Mouse (Mus musculus) CH12F3 (cell line): Measurements from ENCODE around the gene Spata31d1a.
"Not testable (repeated sequence)": the region's sequence is repeated elsewhere in the genome, so short reads cannot be mapped to it uniquely, and the experiment has no call there.

Experiments
- in situ Hi-C: fragments of 300-500 bp; cut with MboI; formaldehyde crosslinking; loops from 2 replicates; pipeline ENCODE4 v1.14.3; 2020; ENCODE audit warnings: low sequenced_read_pairs

Spata31d1a gene

GRCm38 (mm10) chr13:59710230-59710629 is at the start of gene Spata31d1a:
Spata31d1a (minus strand) TSS chr13:59710330.
- in situ Hi-C loops: no loop called here

- in situ Hi-C loops: no loop called here
These were observed 46.8 kb upstream of the Spata31d1a start for GRCm38 (mm10) chr13:59756906-59757305.

GRCm38 (mm10) chr13:59750310-59750709 is 40.2 kb upstream of the Spata31d1a start:
- in situ Hi-C loops: no loop called here

- in situ Hi-C loops: loop anchor here (25.0 kb wide), 1 partner anchor 309 kb away; no protein-coding TSS in a partner anchor
These were observed 36.6 kb upstream of the Spata31d1a start, which contains the start of gene 1700014D04Rik for GRCm38 (mm10) chr13:59746711-59747110. 1700014D04Rik (minus strand) TSS chr13:59746752.

- in situ Hi-C loops: loop anchor here (25.0 kb wide), 1 partner anchor 309 kb away; no protein-coding TSS in a partner anchor
These were observed 36.0 kb upstream of the Spata31d1a start for GRCm38 (mm10) chr13:59746164-59746563.

GRCm38 (mm10) chr13:59745462-59745861 is 35.3 kb upstream of the Spata31d1a start:
- in situ Hi-C loops: loop anchor here (25.0 kb wide), 1 partner anchor 308 kb away; no protein-coding TSS in a partner anchor

GRCm38 (mm10) chr13:59741697-59742096 is 31.6 kb upstream of the Spata31d1a start:
- in situ Hi-C loops: loop anchor here (25.0 kb wide), 1 partner anchor 304 kb away; no protein-coding TSS in a partner anchor

- in situ Hi-C loops: loop anchor here (25.0 kb wide), 1 partner anchor 304 kb away; no protein-coding TSS in a partner anchor
These were observed 31.0 kb upstream of the Spata31d1a start for GRCm38 (mm10) chr13:59741096-59741495.

- in situ Hi-C loops: loop anchor here (25.0 kb wide), 1 partner anchor 302 kb away; no protein-coding TSS in a partner anchor
These were observed 29.3 kb upstream of the Spata31d1a start for GRCm38 (mm10) chr13:59739397-59739796.

GRCm38 (mm10) chr13:59738455-59738854 is 28.3 kb upstream of the Spata31d1a start:
- in situ Hi-C loops: loop anchor here (25.0 kb wide), 1 partner anchor 301 kb away; no protein-coding TSS in a partner anchor

- in situ Hi-C loops: loop anchor here (25.0 kb wide), 1 partner anchor 298 kb away; no protein-coding TSS in a partner anchor
These were observed 25.1 kb upstream of the Spata31d1a start for GRCm38 (mm10) chr13:59735190-59735589.

- in situ Hi-C loops: loop anchor here (25.0 kb wide), 1 partner anchor 297 kb away; no protein-coding TSS in a partner anchor
These were observed 24.2 kb upstream of the Spata31d1a start for GRCm38 (mm10) chr13:59734347-59734746.

- in situ Hi-C loops: loop anchor here (25.0 kb wide), 1 partner anchor 297 kb away; no protein-coding TSS in a partner anchor
These were observed 23.8 kb upstream of the Spata31d1a start for GRCm38 (mm10) chr13:59733936-59734335.

- in situ Hi-C loops: loop anchor here (25.0 kb wide), 1 partner anchor 294 kb away; no protein-coding TSS in a partner anchor
These were observed 21.5 kb upstream of the Spata31d1a start, which contains the start of gene Spata31d1d for GRCm38 (mm10) chr13:59731652-59732051. Spata31d1d (minus strand) TSS chr13:59731752.

- in situ Hi-C loops: loop anchor here (25.0 kb wide), 1 partner anchor 291 kb away; no protein-coding TSS in a partner anchor
These were observed 18.4 kb upstream of the Spata31d1a start for GRCm38 (mm10) chr13:59728378-59729093.

GRCm38 (mm10) chr13:59726139-59726867 is 16.2 kb upstream of the Spata31d1a start:
- in situ Hi-C loops: loop anchor here (25.0 kb wide), 1 partner anchor 289 kb away; no protein-coding TSS in a partner anchor

GRCm38 (mm10) chr13:59722089-59722488 is 12.0 kb upstream of the Spata31d1a start:
- in situ Hi-C loops: not testable (repeated sequence)

- in situ Hi-C loops: no loop called here
These were observed 9.3 kb upstream of the Spata31d1a start for GRCm38 (mm10) chr13:59719475-59719874.

- in situ Hi-C loops: not testable (repeated sequence)
These were observed 8.8 kb upstream of the Spata31d1a start for GRCm38 (mm10) chr13:59718857-59719440.

- in situ Hi-C loops: no loop called here
These were observed 3.6 kb upstream of the Spata31d1a start for GRCm38 (mm10) chr13:59713710-59714109.
